Mouse (Mus musculus) liver, adult 2 months (tissue): ENCODE measurements around the gene Rap1gap2.

Experiments
- CTCF ChIP-seq: fragments of 200-500 bp; IDR thresholded peaks from 2 replicates; pipeline ENCODE4 v1.5.1; 2011; ENCODE audit warnings: low read depth, low read length, control low read depth
- POLR2A ChIP-seq: fragments of 200-500 bp; IDR thresholded peaks from 2 replicates; pipeline ENCODE4 v1.6.1; 2011; ENCODE audit warnings: low read length, control low read depth; ENCODE audit not compliant: insufficient read depth; ENCODE audit errors: extremely low read depth

GRCm38 (mm10) chr11:74550615-74551102 is 60.1 kb downstream of the Rap1gap2 start:
- no peak for TF ChIP-seq CTCF
- TF ChIP-seq POLR2A = no peak
